Mouse (Mus musculus) heart, postnatal 0 days (tissue): ENCODE results near the gene Slc46a1.

Experiments used
- CTCF ChIP-seq: IDR thresholded peaks from 2 replicates; pipeline ENCODE4 v1.5.1; 2016; ENCODE audit warnings: antibody characterized with exemption, control low read depth, low read depth
- EP300 ChIP-seq: IDR thresholded peaks from 2 replicates; pipeline ENCODE4 v1.6.1; 2016; ENCODE audit warnings: antibody characterized with exemption, low read depth

DNA sequence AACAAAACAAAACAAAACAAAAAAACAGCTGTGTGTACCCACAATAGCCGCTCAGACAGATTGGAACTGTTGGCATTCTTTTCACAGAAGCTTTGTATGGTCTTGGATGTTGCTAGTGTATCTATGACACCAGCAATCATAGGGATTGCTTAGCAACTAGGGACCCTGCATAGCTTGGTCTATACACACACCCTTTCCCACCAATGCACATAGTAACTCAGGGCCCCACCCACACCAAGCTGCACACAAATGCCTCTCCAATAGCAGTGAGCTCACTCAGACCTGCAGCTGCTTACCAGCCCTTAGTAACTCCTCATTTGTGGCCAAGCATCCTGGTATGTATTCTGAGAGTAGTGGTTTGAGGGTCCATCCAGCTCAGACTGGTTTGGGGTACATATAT, 17.3 kb upstream of the Slc46a1 start:
- TF ChIP-seq EP300 (no peak), CTCF (no peak)
